Mouse (Mus musculus): ENCODE results near the gene Ube2cbp. TPM values are rescaled to one million over a fixed set of nuclear protein-coding genes. Genes with fewer than 3 reads are reported as not detected.

Ube2cbp gene
- polyA plus RNA-seq, 1 experiment from 2014 or later = 6.5 TPM

DNA sequence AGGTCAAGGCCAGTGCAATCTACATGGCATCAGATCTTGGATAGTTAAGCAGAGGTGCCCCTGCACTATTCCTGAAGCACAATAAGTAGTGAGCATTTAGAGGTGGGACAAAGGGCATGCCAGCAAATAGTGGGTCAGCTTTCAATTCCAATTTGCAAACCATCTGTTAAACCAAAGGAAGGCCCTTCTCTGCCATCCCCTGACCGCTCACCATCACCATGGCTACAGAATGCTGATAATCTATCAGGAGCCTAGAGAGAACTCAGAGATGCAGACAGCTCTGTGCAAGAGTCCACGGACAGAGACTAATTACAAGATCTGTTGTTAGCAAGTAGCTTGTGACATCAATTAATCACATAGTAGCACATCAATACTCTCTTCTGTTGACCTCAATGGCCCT lies 198.1 kb downstream of the Ube2cbp start:
- H3K27me3 ChIP-seq (ENCODE audit: control insufficient read depth, insufficient read depth, low read length) = no peaks in the 10 kb centered on the region
- H3K4me2 ChIP-seq (ENCODE audit: low read depth, low read length, severe bottlenecking) = no peak overlapping the region
- 39% methylated on average over 2 of the region's 2 CpGs for WGBS
- no peak overlapping the region for H3K4me3 ChIP-seq (ENCODE audit: low read depth, low read length)
- no peaks in the 10 kb centered on the region for H3K9me3 ChIP-seq (ENCODE audit: control insufficient read depth, low read length)
- no peak overlapping the region for H3K27ac ChIP-seq (ENCODE audit: low read depth, low read length)
- H3K9ac ChIP-seq (ENCODE audit: low read length) = no peak overlapping the region
- DNase-seq (ENCODE audit: low spot score) (no peak), ATAC-seq (replicated peaks; ENCODE audit: low FRiP score) (no peak; the same call in 1 of the 2 replicates)
- H3K36me3 ChIP-seq (ENCODE audit: control insufficient read depth, insufficient read depth, low read length) = no peaks in the 10 kb centered on the region
- H3K4me1 ChIP-seq (replicated peaks; ENCODE audit: control insufficient read depth, insufficient read depth, low read length) = no peaks in the 10 kb centered on the region

Other genes starting within 250 kb of the Ube2cbp start
- 14.3 and 16.8 TPM in 2 replicates for gene Dop1a, start 2.2 kb upstream of the Ube2cbp start, polyA plus RNA-seq (2014; fragmentation: Nextera tagmentation; extraction: Ambion mirVana)
- gene Pgm3, start 106.9 kb upstream of the Ube2cbp start, polyA plus RNA-seq (2014; fragmentation: Nextera tagmentation; extraction: Ambion mirVana) = 35.6 and 36.0 TPM in 2 replicates
- gene Rwdd2a, start 107.0 kb upstream of the Ube2cbp start, polyA plus RNA-seq (2014; fragmentation: Nextera tagmentation; extraction: Ambion mirVana) = 3.3 and 3.8 TPM in 2 replicates
- 10.7 and 11.2 TPM in 2 replicates for gene Me1, start 231.0 kb upstream of the Ube2cbp start, polyA plus RNA-seq (2014; fragmentation: Nextera tagmentation; extraction: Ambion mirVana)

Measured in forebrain, embryonic 11.5 days (tissue).